Mouse (Mus musculus) heart, embryonic 16.5 days (tissue): Measurements from ENCODE around the gene Dlg2. TPM values are rescaled to one million over a fixed set of nuclear protein-coding genes. Genes with fewer than 3 reads are reported as not detected.

Source experiments
- ATAC-seq: fragments of 200-750 bp; cut with Nextera tagmentation; replicated peaks from 2 replicates; pipeline ENCODE4 v1.8.0; 2017; ENCODE audit warnings: moderate number of reproducible peaks; ENCODE audit not compliant: insufficient read depth, low FRiP score; ENCODE audit errors: extremely low read depth
- H3K27ac ChIP-seq: fragments of 300-500 bp; sonication (generic); 2 replicates; pipeline ENCODE4 v1.5.1; 2014; ENCODE audit warnings: mild to moderate bottlenecking, low read length, control low read depth, moderate library complexity
- H3K27me3 ChIP-seq: fragments of 300-500 bp; sonication (generic); 2 replicates; pipeline ENCODE4 v1.6.1; 2014; ENCODE audit warnings: low read length, mixed read lengths; ENCODE audit not compliant: control insufficient read depth, insufficient read depth
- H3K36me3 ChIP-seq: fragments of 300-500 bp; sonication (generic); 2 replicates; pipeline ENCODE4 v1.6.1; 2014; ENCODE audit not compliant: control insufficient read depth, insufficient read depth
- H3K4me1 ChIP-seq: fragments of 300-500 bp; sonication (generic); 2 replicates; pipeline ENCODE4 v1.6.1; 2014; ENCODE audit warnings: low read length, mixed read lengths; ENCODE audit not compliant: control insufficient read depth, insufficient read depth
- H3K4me2 ChIP-seq: fragments of 300-500 bp; sonication (generic); 2 replicates; pipeline ENCODE4 v1.6.1; 2014; ENCODE audit warnings: low read depth, mild to moderate bottlenecking, control low read depth, low read length
- H3K4me3 ChIP-seq: fragments of 300-500 bp; sonication (generic); 2 replicates; pipeline ENCODE4 v1.5.1; 2014; ENCODE audit warnings: mild to moderate bottlenecking, control low read depth, low read length
- H3K9ac ChIP-seq: fragments of 300-500 bp; sonication (generic); 2 replicates; pipeline ENCODE4 v1.6.1; 2014; ENCODE audit warnings: low read length, control low read depth
- H3K9me3 ChIP-seq: fragments of 300-500 bp; sonication (generic); replicated peaks from 2 replicates; pipeline ENCODE4 v1.6.1; 2016; ENCODE audit warnings: low read length; ENCODE audit not compliant: control insufficient read depth
- WGBS: fragments of 180-500 bp; shearing (Covaris S2); extraction: QIAGEN DNeasy Blood & Tissue Kit; methylation state at CpG from one replicate; pipeline ENCODE4 v1.1.7; 2014; 5-methylcytosine and 5-hydroxymethylcytosine counted together
- polyA plus RNA-seq: library from polyadenylated mRNA; unstranded; fragments of >200 nt; fragmentation: Nextera tagmentation; extraction: Ambion mirVana; gene quantifications from 2 replicates; pipeline ENCODE4 v1.2.1, GENCODE M21; 2015

The Dlg2 gene
- 5.7 and 7.7 TPM in 2 replicates for polyA plus RNA-seq

- peaks cover 4% of the 10 kb centered on the region for H3K27me3 ChIP-seq
- no peaks in the 10 kb centered on the region for H3K9me3 ChIP-seq
- H3K36me3 ChIP-seq = peaks cover 4% of the 10 kb centered on the region; the same call in 1 of the 2 replicates
- H3K27ac ChIP-seq = peak within 1 kb of the TSS; percentile 84
- H3K4me1 ChIP-seq = peaks cover 5% of the 10 kb centered on the region
- peak within 1 kb of the TSS; percentile 86 for H3K9ac ChIP-seq
- peak within 1 kb of the TSS; percentile 99 for H3K4me2 ChIP-seq
- ATAC-seq = no peak; the same call in 1 of the 2 replicates
- WGBS = under 1% methylated on average over 32 of the region's 32 CpGs
- peak within 1 kb of the TSS; percentile 86 for H3K4me3 ChIP-seq
Observed at GRCm38 (mm10) chr7:90476313-90477245, at the start of gene Dlg2. Gene Dlg2 (plus strand): TSS chr7:90476672.

GRCm38 (mm10) chr7:90427006-90427405, 49.5 kb upstream of the Dlg2 start:
- peak overlapping the region; percentile 91 for H3K4me2 ChIP-seq
- H3K27ac ChIP-seq = no peak overlapping the region
- H3K9ac ChIP-seq = 0 out of 2 replicates have a peak overlapping the region, but pooled peaks have one; percentile 72
- H3K27me3 ChIP-seq = no peaks in the 10 kb centered on the region; the same call in 1 of the 2 replicates
- 50% methylated on average over 9 of the region's 9 CpGs for WGBS
- H3K4me3 ChIP-seq = peak overlapping the region; percentile 61
- ATAC-seq = no peak
- H3K36me3 ChIP-seq = no peaks in the 10 kb centered on the region
- peaks cover 7% of the 10 kb centered on the region; the same call in 1 of the 2 replicates for H3K4me1 ChIP-seq
- H3K9me3 ChIP-seq = no peaks in the 10 kb centered on the region

GRCm38 (mm10) chr7:90432221-90432620, 44.3 kb upstream of the Dlg2 start:
- no peaks in the 10 kb centered on the region for H3K4me1 ChIP-seq

GRCm38 (mm10) chr7:90440044-90440443, 36.4 kb upstream of the Dlg2 start:
- Histone ChIP-seq H3K27me3 (no peaks in the 10 kb centered on the region), H3K9ac (no peak overlapping the region), H3K36me3 (no peaks in the 10 kb centered on the region), H3K27ac (no peak overlapping the region), H3K9me3 (no peaks in the 10 kb centered on the region), H3K4me3 (no peak overlapping the region), H3K4me2 (no peak overlapping the region), H3K4me1 (peaks cover 5% of the 10 kb centered on the region)
- no peak for ATAC-seq
- 77% methylated on average over 4 of the region's 4 CpGs for WGBS

More at GRCm38 (mm10) chr7:90432221-90432620, 44.3 kb upstream of the Dlg2 start:
- Histone ChIP-seq H3K27me3 (no peaks in the 10 kb centered on the region; the same call in 1 of the 2 replicates), H3K4me2 (no peak overlapping the region), H3K36me3 (no peaks in the 10 kb centered on the region), H3K9me3 (no peaks in the 10 kb centered on the region), H3K4me3 (no peak overlapping the region), H3K27ac (no peak overlapping the region), H3K9ac (no peak overlapping the region)
- no peak for ATAC-seq

- peak overlapping the region; percentile 94 for H3K4me2 ChIP-seq
- no peak for ATAC-seq
- WGBS = 14% methylated on average over 4 of the region's 4 CpGs
Observed at GRCm38 (mm10) chr7:90442070-90442469, 34.4 kb upstream of the Dlg2 start.

GRCm38 (mm10) chr7:90442518-90443080, 33.9 kb upstream of the Dlg2 start, which contains the start of gene Crebzf:
Gene Crebzf (plus strand): TSS chr7:90442729.
- Histone ChIP-seq H3K9me3 (no peaks in the 10 kb centered on the region), H3K36me3 (peaks cover 5% of the 10 kb centered on the region), H3K4me1 (peaks cover 9% of the 10 kb centered on the region), H3K27ac (peak within 1 kb of the TSS; percentile 99), H3K9ac (peak within 1 kb of the TSS; percentile 99), H3K27me3 (no peaks in the 10 kb centered on the region), H3K4me3 (peak within 1 kb of the TSS; percentile 99), H3K4me2 (peak within 1 kb of the TSS; percentile 94)
- under 1% methylated on average over 54 of the region's 54 CpGs for WGBS
- peak; percentile 95 for ATAC-seq

More at GRCm38 (mm10) chr7:90442070-90442469, 34.4 kb upstream of the Dlg2 start:
- peaks cover 6% of the 10 kb centered on the region for H3K4me1 ChIP-seq
- peaks cover under 1% of the 10 kb centered on the region; the same call in 1 of the 2 replicates for H3K36me3 ChIP-seq
- peak overlapping the region; percentile 99 for H3K27ac ChIP-seq
- H3K9me3 ChIP-seq = no peaks in the 10 kb centered on the region
- no peaks in the 10 kb centered on the region for H3K27me3 ChIP-seq
- peak overlapping the region; percentile 99 for H3K4me3 ChIP-seq
- H3K9ac ChIP-seq = peak overlapping the region; percentile 99

GRCm38 (mm10) chr7:90443101-90444091, 33.1 kb upstream of the Dlg2 start:
- Histone ChIP-seq H3K27me3 (no peaks in the 10 kb centered on the region), H3K9ac (peak overlapping the region; percentile 99), H3K4me3 (peak overlapping the region; percentile 99), H3K4me1 (peaks cover 10% of the 10 kb centered on the region), H3K9me3 (no peaks in the 10 kb centered on the region), H3K4me2 (peak overlapping the region; percentile 94), H3K27ac (peak overlapping the region; percentile 99), H3K36me3 (peaks cover 5% of the 10 kb centered on the region)
- ATAC-seq = peak; percentile 82
- under 1% methylated on average over 102 of the region's 123 CpGs for WGBS

- peaks cover 10% of the 10 kb centered on the region for H3K4me1 ChIP-seq
- no peaks in the 10 kb centered on the region for H3K27me3 ChIP-seq
- no peak for ATAC-seq
- no peaks in the 10 kb centered on the region for H3K9me3 ChIP-seq
- H3K36me3 ChIP-seq = peaks cover 5% of the 10 kb centered on the region
- H3K4me2 ChIP-seq = peak overlapping the region; percentile 94
- 3% methylated on average over 6 of the region's 6 CpGs for WGBS
- peak overlapping the region; percentile 99 for H3K9ac ChIP-seq
- H3K4me3 ChIP-seq = peak overlapping the region; percentile 99
- no peak overlapping the region; the same call in none of the 2 replicates for H3K27ac ChIP-seq
Observed at GRCm38 (mm10) chr7:90444206-90444605, 32.3 kb upstream of the Dlg2 start.
